Mouse (Mus musculus): ENCODE measurements around the gene Hsd11b2. TPM values are rescaled to one million over a fixed set of nuclear protein-coding genes. Genes with fewer than 3 reads are reported as not detected.
"Not testable (repeated sequence)": the region's sequence is repeated elsewhere in the genome, so short reads cannot be mapped to it uniquely, and the experiment has no call there.

Hsd11b2 gene
- total RNA-seq, 2 experiments from 2014 or later = 0.20 TPM; not detected in 1

DNA sequence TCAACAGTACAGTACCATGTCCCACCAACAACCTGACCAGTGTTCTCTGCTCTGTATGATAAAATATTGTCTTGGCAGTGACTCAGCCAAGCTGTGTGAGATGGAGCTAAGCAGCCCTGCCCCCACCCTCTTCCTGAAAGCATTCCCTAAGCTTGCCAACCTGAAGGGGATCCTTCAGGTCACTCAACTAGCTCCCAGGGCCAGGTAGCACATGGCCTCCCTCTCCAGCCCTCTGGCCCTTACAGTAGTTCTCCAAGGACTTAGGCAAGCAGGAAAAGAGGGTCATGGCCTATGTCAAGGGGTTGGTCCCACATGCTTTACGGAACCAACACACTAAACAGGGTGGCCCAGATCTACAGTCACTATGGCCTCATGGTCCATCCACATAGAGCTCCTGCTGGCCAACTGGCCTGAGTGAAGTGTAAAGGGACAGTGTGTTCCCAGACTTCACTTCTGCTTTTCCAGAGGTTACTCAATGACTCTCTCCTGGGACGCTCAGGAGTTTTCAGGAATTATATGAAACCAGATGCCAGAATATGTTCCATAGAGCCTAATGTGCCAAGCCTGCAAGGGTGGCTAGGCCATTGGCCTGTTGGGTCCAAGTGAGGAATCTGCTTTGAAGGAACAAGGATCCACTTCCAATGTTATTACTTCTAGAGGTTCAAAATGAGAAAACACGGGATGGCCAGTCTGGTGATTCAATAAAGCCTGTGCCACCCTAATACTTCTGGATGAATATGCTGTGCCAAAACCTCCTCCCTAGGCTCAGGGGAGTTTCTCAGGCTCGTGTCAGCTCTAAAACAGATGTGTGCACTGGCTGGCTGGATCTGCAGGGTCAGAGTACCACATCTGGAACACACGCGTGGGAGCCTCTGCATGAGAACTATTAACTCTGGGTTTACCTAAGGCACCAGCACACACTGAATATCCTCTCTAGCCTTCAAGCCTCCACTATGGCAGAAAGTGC lies 28.1 kb downstream of the Hsd11b2 start:
- intact Hi-C loops (cut with DNase I) = no loop called here
- no peak for DNase-seq (ENCODE audit: low spot score in 2 of 2)

DNA sequence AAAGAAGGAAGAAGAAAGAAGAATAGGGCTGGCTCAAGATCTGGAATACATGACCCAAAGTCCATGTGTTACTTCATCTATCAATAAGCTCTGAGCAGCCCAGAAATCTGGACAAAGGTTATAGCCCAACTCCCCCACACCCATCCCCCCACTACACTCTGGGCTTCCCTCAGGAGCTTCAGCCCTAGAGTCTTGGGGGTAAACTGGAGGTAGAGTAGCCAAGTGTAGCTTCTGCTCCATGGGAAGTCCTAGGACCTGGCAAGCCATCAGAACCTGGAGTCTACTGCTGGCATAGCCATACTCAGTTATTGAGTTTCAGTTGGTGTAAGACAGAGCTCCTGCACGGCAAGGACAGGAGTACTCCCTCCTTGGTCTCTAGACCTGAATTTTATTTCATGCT lies 31.0 kb downstream of the Hsd11b2 start:
- intact Hi-C loops (cut with DNase I) = no loop called here
- DNase-seq (ENCODE audit: low spot score in 2 of 2) = no peak

DNA sequence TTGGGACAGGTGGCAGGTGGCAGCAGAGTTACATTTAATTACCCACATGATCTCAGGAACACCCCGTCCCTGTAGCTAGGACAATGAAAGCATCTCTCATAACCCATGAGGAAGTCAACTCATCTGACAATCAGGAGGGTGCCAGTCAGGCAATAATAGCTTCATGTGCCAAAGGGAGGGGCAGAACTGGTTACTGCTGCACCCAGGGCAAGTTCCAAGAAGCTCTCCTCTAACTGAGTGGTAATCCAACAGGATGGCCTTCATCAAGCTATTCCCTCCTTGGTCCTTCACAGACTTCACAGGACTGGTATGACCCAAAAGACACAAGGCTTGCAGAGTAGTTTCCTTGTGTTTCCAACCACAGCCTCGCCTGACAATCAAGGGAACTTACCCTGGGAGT lies 31.5 kb downstream of the Hsd11b2 start:
- no peak for DNase-seq (ENCODE audit: low spot score in 2 of 2)
- intact Hi-C loops (cut with DNase I) = loop anchor here (5.0 kb wide), 1 partner anchor 33 kb away; the partner anchor contains the start of gene Hsd11b2

DNA sequence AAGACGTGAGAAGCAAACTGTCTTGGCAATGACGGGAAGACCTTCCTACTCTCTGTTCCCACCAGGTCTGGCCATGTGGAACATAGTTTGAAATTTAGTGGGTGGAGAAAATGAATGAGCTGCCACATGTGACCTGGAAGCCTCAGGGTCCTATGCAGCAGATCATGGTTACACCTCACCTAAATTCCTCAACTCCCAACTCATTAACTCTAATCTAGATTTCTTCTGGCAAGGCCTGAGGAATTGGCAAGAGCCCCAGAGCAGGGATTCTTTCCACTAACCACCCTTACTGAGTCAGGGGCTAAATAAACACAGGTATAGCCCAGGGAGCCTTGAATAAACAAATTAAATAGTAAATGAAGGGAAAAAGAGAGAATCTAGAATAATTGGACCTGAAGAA lies 33.5 kb downstream of the Hsd11b2 start:
- intact Hi-C loops (cut with DNase I) = loop anchor here (5.0 kb wide), 1 partner anchor 35 kb away; the partner anchor contains the start of gene Hsd11b2

DNA sequence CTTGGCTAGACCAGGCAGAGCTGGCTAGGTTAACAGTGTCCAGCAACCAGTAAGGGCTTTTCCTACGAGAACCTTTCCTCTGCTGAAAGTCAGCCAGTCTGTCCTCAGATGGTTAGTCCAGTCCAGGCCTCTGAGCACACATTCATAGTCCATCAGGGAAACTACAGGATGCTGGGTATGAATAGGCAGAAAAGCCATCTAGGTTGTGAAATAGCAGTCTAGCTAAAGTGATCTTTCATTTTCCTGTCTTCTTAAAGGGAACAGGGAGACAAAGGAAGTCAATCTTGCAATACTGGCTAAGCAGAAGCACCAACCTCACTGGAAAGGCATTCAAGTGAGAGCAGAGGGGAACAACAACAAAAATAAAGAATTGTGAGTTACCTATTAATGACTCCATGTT lies 34.3 kb downstream of the Hsd11b2 start:
- intact Hi-C loops (cut with DNase I) = loop anchor here (5.0 kb wide), 1 partner anchor 36 kb away; the partner anchor contains the start of gene Hsd11b2
- no peak for DNase-seq (ENCODE audit: low spot score in 2 of 2)

More for the DNA sequence above, 33.5 kb downstream of the Hsd11b2 start:
- no peak for DNase-seq (ENCODE audit: low spot score in 2 of 2)

DNA sequence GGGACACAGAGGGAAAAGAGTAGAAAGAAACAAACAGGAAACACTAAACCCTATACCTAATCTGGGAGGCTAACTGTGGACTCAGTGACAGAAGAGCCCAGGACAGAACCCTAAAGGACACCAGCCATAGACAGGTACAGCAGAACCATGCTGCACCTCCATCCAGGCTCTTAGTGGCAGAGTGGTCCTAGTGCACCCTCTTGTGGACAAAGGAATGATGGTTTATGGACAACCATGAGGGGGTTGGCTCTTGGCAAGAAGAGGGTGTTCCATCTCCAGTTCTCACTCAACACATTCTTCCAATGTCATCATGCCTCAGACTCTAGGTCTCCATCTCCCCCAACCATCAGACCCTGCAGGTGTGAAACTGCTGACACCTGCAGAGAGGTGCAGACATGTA lies 35.5 kb downstream of the Hsd11b2 start:
- intact Hi-C loops (cut with DNase I) = loop anchor here (2.0 to 5.0 kb wide), 2 partner anchors 21 to 37 kb away; partner anchors contain the start of gene Hsd11b2
- peak; percentile 36 to 54 for DNase-seq (ENCODE audit: low spot score in 2 of 2)

DNA sequence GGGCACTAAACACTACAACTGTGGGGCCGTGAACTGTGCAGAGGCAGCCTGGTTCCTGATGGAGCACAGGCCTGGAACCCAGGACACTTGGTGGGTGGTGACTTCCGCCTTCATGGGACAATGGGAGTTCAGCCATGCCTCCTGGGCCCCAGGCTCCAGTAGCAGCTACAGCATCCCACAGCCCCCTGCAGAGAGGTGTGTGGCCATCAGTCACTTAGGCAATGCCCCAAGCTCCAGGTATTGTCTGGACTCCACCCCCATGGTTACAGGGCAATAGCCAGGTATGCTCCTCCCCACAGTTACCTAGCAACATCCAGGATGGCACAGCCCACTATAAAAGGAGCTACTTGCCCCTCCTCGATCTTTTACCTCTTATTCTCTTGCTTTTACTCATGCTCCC lies 36.7 kb downstream of the Hsd11b2 start:
- no peak for DNase-seq (ENCODE audit: low spot score in 2 of 2)
- intact Hi-C loops (cut with DNase I) = loop anchor here (2.0 kb wide), 1 partner anchor 22 kb away; no protein-coding TSS in a partner anchor

DNA sequence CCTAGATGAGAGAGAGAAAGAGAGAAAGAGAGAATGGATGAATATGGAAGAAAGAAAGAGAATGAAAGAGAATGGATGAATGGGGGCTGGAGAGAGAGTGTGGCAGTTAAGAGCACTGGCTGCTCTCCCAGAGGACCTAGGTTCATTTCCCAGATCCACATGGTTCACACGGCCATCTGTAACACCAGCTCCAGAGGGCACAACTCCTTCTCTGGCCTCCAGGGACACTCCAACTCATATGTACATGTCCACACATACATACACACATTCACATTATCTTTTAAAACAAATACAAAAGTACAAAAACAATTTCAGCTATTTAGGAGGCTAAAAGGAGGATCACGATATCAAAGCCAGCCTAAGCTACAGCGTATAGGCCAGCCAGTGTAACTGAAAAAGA lies 44.3 kb downstream of the Hsd11b2 start:
- DNase-seq (ENCODE audit: low spot score in 2 of 2) = no peak
- intact Hi-C loops (cut with DNase I) = no loop called here

DNA sequence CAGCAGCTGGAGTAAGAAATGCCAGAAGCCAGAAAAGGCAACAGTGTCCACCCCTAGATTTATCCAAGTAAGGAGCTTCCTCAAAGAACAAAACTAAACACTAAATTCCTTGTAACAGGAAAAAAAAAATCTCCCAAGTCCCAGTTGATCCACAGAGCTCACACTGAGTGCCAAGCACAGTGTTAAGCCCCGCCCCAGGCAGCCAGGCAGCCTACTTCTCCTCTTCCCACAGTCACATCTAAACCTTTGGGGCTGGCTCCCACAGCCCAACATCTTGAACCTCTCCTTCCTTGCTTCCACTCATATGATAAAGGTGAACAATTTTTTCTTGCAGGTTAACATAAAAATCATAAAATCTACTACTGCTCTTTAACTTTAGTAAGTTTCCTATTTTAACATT lies 45.3 kb downstream of the Hsd11b2 start:
- no peak for DNase-seq (ENCODE audit: low spot score in 2 of 2)
- intact Hi-C loops (cut with DNase I) = no loop called here

DNA sequence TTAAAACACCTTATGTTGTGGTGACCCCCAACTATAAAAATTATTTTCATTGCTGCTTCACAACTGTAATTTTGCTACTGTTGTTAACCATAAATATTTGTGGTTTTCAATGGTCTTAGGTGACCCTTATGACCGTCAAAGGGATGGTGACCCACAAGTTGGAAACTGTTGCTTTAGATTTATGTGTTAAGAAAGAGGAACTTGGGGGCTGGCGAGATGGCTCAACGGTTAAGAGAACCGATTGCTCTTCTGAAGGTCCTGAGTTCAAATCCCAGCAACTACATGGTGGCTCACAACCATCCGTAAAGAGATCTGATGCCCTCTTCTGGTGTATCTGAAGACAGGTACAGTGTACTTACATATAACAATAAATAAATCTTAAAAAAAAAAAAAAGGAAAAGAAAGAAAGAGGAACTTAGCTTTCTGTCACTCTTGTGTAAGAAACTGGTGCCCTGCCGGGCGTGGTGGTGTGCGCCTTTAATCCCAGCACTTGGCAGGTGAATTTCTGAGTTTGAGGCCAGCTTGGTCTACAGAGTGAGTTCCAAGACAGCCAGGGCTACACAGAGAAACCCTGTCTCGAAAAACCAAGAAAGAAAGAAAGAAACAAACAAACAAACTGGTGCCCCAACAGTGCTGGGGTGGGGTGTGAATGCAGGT lies 46.1 kb downstream of the Hsd11b2 start:
- intact Hi-C loops (cut with DNase I); DNase-seq (ENCODE audit: low spot score in 2 of 2): not testable (repeated sequence)

DNA sequence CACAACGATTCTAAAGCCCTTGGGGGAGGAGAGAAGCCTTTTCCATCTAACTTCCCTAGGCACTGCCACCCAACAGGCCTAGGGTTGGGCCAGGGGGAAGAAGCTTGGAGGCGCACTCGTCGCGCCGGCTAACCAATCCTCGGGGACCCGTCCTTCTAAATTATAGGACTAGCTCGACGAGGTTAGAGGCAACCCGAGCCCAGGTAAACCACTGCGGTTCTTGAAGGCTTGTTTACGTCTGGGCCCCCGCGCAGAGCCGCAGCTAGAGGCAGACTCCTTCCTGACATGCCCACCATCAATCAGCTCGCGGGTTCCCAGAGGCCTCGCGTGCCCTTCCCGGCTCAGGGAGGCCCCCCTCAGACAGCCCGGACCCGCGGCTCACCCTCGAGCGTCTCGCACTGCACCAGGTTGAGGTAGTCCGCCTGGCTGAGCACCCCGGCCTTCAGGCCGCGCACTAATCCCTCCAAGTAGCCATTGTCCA lies 46.9 kb downstream of the Hsd11b2 start:
- no peak for DNase-seq (ENCODE audit: low spot score in 2 of 2)
- intact Hi-C loops (cut with DNase I) = no loop called here

DNA sequence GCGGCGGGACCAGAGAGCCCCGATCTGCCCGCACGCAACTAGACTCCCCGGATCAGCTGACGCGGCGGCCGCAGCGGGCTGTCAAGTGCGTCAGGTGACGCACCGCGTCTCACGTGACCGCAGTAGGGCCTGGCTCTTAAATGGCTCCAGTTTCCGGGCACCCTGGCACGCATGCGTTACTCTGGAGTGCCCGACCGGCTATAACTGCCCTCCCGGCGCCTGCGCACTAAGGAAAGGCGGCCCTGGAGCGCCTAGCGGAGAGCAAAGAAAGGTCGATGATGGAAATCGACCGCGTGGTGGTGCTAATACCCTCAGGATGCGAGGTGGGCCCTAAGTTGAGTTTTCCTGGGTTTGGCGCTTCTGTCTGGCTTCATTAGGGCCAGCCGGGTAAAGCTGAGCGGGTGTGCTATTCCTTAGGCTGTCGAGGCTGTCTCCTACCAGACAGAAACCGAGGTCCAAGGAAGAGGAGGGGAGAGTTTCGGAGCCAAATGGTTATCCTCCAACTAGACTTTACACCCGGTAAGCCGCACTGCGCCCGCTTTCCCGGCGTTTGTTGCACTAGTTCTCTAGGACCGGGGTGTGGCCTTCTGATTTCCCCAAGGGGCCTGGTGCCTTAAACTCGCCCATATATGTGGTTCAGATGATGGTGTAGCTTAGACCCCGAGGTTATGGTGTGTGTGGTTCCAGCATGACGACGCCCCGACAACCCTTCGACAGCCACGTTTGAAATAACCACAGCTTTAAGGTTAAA lies 47.6 kb downstream of the Hsd11b2 start, which contains the start of gene Atp6v0d1:
TSS of gene Atp6v0d1 (minus strand) at position 96 of the 751 bp plus-strand sequence.
- DNase-seq (ENCODE audit: low spot score in 2 of 2) = peak; percentile 99 to 100
- intact Hi-C loops (cut with DNase I) = loop anchor here (1.0 to 2.0 kb wide), 2 partner anchors 41 to 70 kb away; partner anchors contain the start of gene Ctcf

DNA sequence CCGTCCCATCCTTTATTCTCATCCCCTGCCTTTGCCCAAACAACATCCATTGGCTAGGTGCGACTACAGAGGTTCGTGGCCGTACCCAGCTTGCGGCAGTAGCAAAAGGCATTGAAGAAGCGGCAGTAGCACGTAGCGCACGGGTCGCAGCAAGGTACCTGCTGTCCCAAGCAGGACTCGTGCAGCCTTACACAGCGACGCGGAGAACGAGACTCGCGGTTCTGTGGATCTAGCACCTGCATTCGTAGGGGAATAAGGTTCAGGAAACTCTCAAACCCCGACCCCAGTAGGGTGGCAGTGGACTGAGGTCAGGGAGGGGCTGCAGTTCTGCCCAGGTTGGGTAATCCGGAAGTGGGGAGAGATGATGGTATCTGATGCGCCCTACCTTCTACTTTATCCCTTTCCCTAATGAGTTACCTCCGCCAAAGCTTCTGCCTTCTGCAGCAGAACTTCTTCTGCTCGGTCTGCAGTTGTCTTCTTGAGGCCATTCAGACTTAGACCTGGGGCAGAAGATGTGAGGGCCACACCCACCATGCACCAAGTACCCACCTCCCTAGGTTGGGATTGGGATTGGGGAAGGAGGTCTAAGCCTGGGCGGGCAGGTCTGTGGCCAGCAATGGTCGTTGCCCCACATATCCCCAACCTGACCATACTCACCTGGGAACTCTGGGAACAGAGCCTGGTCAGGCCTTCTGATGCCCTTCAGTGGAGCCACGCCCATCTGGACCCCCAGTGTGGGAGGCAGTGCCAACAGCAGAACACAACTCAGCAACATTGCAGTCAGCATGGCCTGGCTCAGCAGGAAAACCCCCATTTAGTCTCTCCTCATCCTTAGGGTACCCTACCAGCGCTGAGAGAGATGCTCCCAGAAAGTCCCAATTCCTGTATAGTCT lies 48.4 kb downstream of the Hsd11b2 start:
- intact Hi-C loops (cut with DNase I) = loop anchor here (1.0 to 2.0 kb wide), 2 partner anchors 40 to 69 kb away; partner anchors contain the start of gene Ctcf
- peak in 1 of 2 experiments; percentile 14 for DNase-seq (ENCODE audit: low spot score in 2 of 2)

DNA sequence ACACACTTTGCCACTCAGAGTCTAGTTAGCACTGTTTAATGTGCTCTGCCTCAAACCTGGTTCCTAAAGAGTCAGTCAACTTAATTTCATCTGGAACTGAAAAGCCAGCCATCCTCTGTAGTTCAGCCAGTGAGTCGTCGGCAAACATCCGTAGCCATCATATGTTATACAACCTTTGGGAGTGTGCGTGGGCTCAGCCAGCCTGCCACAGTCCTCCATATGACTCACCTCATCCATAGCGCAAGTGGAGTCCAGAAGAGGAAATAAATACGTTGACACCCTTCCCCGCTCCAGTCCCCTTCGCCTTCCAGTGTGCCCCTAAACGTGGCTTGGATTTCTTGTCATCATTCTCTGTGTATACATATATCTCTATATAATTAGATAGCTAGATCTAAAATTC lies 53.3 kb downstream of the Hsd11b2 start:
- intact Hi-C loops (cut with DNase I) = no loop called here
- DNase-seq (ENCODE audit: low spot score in 2 of 2) = peak; percentile 39 to 40

DNA sequence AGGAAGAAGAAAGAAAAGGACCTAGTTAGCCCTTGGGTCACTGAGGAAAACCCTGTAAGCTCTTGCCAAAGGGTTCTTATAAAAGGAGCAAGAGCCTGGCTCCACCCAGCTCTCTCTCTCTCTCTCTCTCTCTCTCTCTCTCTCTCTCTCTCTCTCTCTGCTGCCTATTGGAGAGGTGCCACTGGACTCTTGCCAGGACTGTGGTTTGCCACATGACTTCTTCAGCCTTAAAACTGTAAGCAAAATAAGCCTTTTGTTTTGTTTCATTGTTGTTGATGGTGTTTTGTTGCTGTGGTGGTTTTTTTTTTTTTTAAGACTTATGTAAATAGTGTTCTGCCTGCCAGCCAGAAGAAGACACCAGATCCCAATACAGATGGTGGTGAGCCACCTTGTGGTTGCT lies 54.9 kb downstream of the Hsd11b2 start:
- DNase-seq (ENCODE audit: low spot score in 2 of 2) = no peak
- intact Hi-C loops (cut with DNase I) = no loop called here

Measured in left cerebral cortex, postnatal 36 days (tissue).